Mouse (Mus musculus) CH12.LX (cell line): ENCODE measurements around the gene Upf1.

Experiments used
- CTCF ChIP-seq, 2 experiments: IDR thresholded peaks in 1 of 2; conservative IDR thresholded peaks in 1 of 2; 2 replicates each; pipeline ENCODE4 v1.5.1; 2011 to 2012; ENCODE audit warnings: low read depth in 2 of 2, low read length in 2 of 2, improper control_type of control experiment in 1 of 2, inconsistent platforms in 1 of 2, mild to moderate bottlenecking in 1 of 2, moderate library complexity in 1 of 2
- EP300 ChIP-seq: IDR thresholded peaks from 2 replicates; pipeline ENCODE4 v1.6.1; 2011; ENCODE audit warnings: low read length, improper control_type of control experiment
- ETS1 ChIP-seq: conservative IDR thresholded peaks from 2 replicates; pipeline ENCODE4 v1.6.1; 2012; ENCODE audit warnings: low read depth, mild to moderate bottlenecking, inconsistent platforms, low read length, improper control_type of control experiment, moderate library complexity
- JUND ChIP-seq: conservative IDR thresholded peaks from 2 replicates; pipeline ENCODE4 v1.6.1; 2011; ENCODE audit warnings: low read depth, low read length, improper control_type of control experiment
- KAT2A ChIP-seq: IDR thresholded peaks from 2 replicates; pipeline ENCODE4 v1.6.1; 2012; ENCODE audit warnings: low read length, improper control_type of control experiment, inconsistent platforms; ENCODE audit not compliant: insufficient replicate concordance
- MAX ChIP-seq: IDR thresholded peaks from 2 replicates; pipeline ENCODE4 v1.6.1; 2011; ENCODE audit warnings: low read length, improper control_type of control experiment
- MXI1 ChIP-seq: IDR thresholded peaks from 2 replicates; pipeline ENCODE4 v1.6.1; 2011; ENCODE audit warnings: mild to moderate bottlenecking, low read depth, low read length, improper control_type of control experiment
- POLR2A ChIP-seq: IDR thresholded peaks from 2 replicates; pipeline ENCODE4 v1.6.1; 2011; ENCODE audit warnings: low read depth, mild to moderate bottlenecking, improper control_type of control experiment, low read length
- POLR2AphosphoS2 ChIP-seq: IDR thresholded peaks from 2 replicates; pipeline ENCODE4 v1.6.1; 2011; ENCODE audit warnings: low read depth, low read length, improper control_type of control experiment
- RAD21 ChIP-seq: IDR thresholded peaks from 2 replicates; pipeline ENCODE4 v1.6.1; 2011; ENCODE audit warnings: low read depth, mild to moderate bottlenecking, low read length, improper control_type of control experiment, moderate library complexity
- RCOR1 ChIP-seq: conservative IDR thresholded peaks from 2 replicates; pipeline ENCODE4 v1.6.1; 2012; ENCODE audit warnings: low read depth, mild to moderate bottlenecking, inconsistent platforms, low read length, improper control_type of control experiment
- SIN3A ChIP-seq: IDR thresholded peaks from 2 replicates; pipeline ENCODE4 v1.6.1; 2012; ENCODE audit warnings: low read length, improper control_type of control experiment, inconsistent platforms
- USF2 ChIP-seq: conservative IDR thresholded peaks from 2 replicates; pipeline ENCODE4 v1.6.1; 2011; ENCODE audit warnings: low read depth, low read length, improper control_type of control experiment

DNA sequence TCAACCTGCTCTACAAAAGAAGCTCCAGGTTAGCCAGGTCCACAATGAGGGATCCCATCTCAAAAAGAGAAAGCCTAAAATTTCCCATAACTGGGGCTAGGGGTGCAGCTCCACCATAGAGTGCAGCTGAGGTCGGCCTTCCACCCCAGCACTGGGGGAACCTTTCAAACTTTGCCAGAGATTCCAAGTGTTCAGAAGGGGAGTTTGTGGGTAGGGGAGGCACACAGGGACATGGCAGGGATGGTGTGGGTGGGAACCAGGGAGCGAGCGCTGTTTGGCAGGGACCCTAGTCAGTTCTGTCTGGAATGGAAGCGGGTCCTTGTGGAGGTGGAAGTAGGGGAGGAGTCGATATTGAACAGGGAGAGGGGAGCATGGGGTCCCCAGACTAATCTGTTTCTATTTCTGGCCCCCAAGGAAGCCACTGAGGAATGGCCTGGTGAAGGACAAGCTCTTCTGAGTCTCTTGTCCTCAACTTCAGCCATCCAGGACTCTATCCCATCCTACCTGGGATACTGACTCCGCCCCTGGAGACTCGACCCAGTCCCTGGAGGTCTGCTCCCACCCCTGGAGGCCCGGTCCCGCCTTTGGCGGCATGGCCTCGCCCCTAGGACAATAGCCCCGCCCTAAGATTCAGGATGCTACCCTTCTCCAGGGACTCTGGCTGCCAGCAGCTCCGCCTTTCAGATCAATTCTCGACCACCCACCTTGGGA, 23.8 kb downstream of the Upf1 start, which contains the start of gene Gdf1:
- TF ChIP-seq RCOR1 (no peak), USF2 (no peak), ETS1 (no peak), RAD21 (no peak), MAX (no peak), SIN3A (no peak), EP300 (no peak), CTCF (conservative IDR thresholded peaks at IDR 0.05 in 1 of 2, IDR thresholded peaks at IDR 0.05 in 1 of 2; ENCODE audit: low read depth in 2 of 2, low read length in 2 of 2) (no peak), POLR2AphosphoS2 (no peak), POLR2A (no peak), MXI1 (no peak), JUND (no peak), KAT2A (no peak)
